Comparison of ENCODE assay signal across 25 mouse cellular contexts in the genomic region with DNA sequence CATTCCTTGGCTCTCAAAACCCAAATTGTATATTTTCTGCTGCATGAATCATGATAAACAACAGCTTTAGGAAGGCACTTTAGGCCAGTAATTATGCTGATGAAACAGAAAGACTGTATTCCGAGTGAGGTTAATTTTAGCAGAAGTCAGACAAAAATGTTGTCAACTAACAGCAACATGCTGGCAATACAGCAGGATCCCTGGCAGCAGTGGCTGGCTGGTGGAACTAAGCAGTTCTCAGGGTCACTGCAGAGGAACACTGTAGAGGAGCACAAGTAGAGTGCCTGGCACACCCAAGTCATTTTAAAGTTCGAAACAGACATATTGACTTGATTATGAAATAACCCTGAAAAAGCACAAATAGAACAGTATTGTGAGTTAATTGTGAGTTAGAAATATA. TPM values are rescaled to one million over a fixed set of nuclear protein-coding genes. Genes with fewer than 3 reads are reported as not detected.
DNase-seq lines count a peak whose midpoint lies in the region; ATAC-seq and TF ChIP-seq lines count a peak whose summit lies in the region.
"Had no signal": no experiment of that assay in that cellular context is flagged by ENCODE, and none has a peak within 500 bp of the region (broad histone marks: within the 10 kb centered on the region; RNA-seq: fewer than 3 reads in every experiment).

No protein-coding gene starts in this region.

- H3K4me2 ChIP-seq in lung, embryonic 14.5 days, result no peak overlapping the region
- H3K4me2 ChIP-seq in forebrain, embryonic 12.5 days, result no peak overlapping the region
- H3K4me2 ChIP-seq: embryonic facial prominence, embryonic 15.5 days; heart, embryonic 11.5 days; hindbrain, embryonic 14.5 days; liver, embryonic 15.5 days had no signal

- H3K9ac ChIP-seq in lung, embryonic 14.5 days, result no peak overlapping the region
- H3K9ac ChIP-seq in forebrain, embryonic 12.5 days, result no peak overlapping the region
- H3K9ac ChIP-seq: embryonic facial prominence, embryonic 15.5 days; hindbrain, embryonic 14.5 days; liver, embryonic 15.5 days had no signal

- DNase-seq in lung, embryonic 14.5 days, result peak; percentile 37
- DNase-seq in lung, adult 2 months, result no peak
- DNase-seq in brain, adult 2 months (ENCODE audit: low read depth, low spot score), result peak; percentile 95
- peak; percentile 74 to 86 for DNase-seq in cerebellum, adult 18-20 months
- peak; percentile 74 to 77 for DNase-seq in cerebellum, postnatal 36 days
- no peak for DNase-seq in gastrocnemius, postnatal 4 days (ENCODE audit: low spot score in 2 of 2)
- DNase-seq in yolk sac, embryonic 10.5 days (ENCODE audit: low spot score), result no peak
- DNase-seq: adrenal gland, postnatal 10 days; embryo, embryonic 11 days; heart, postnatal 14 days; right cerebral cortex, postnatal 25 days; thymus, postnatal 36 days had no signal

- no peak for TF ChIP-seq POLR2A in lung, adult 2 months (IDR thresholded peaks at IDR 0.05; ENCODE audit: borderline replicate concordance, extremely low read depth, low read depth, low read length)

- H3K27me3 ChIP-seq in lung, embryonic 14.5 days (ENCODE audit: insufficient read depth, low read length), result no peaks in the 10 kb centered on the region
- H3K27me3 ChIP-seq in forebrain, embryonic 12.5 days, result no peaks in the 10 kb centered on the region
- H3K27me3 ChIP-seq: embryonic facial prominence, embryonic 15.5 days; liver, embryonic 15.5 days had no signal

- no peak for ATAC-seq in lung, embryonic 14.5 days (ENCODE audit: insufficient read depth)
- no peak for ATAC-seq in forebrain, embryonic 12.5 days (ENCODE audit: low FRiP score)
- ATAC-seq: intestine, embryonic 16.5 days had no signal

- no peak for TF ChIP-seq CTCF in lung, embryonic 14.5 days (IDR thresholded peaks at IDR 0.05; ENCODE audit: low read depth)
- TF ChIP-seq CTCF in lung, adult 2 months (IDR thresholded peaks at IDR 0.05; ENCODE audit: insufficient read depth, low read length), result no peak

- no peaks in the 10 kb centered on the region for H3K4me1 ChIP-seq in lung, embryonic 14.5 days (ENCODE audit: insufficient read depth)
- H3K4me1 ChIP-seq in lung, adult 2 months (ENCODE audit: control insufficient read depth, insufficient read depth, low read length), result no peaks in the 10 kb centered on the region
- H3K4me1 ChIP-seq in forebrain, embryonic 12.5 days, result no peaks in the 10 kb centered on the region
- H3K4me1 ChIP-seq: embryonic facial prominence, embryonic 15.5 days; forebrain, embryonic 10.5 days; liver, embryonic 15.5 days had no signal

- 76% methylated on average over 2 of the region's 2 CpGs for WGBS in lung, embryonic 14.5 days
- WGBS in lung, adult 2 months, result 73% methylated on average over 2 of the region's 2 CpGs
- 87% methylated on average over 2 of the region's 2 CpGs for WGBS in forebrain, embryonic 12.5 days

- H3K27ac ChIP-seq in lung, embryonic 14.5 days (ENCODE audit: low read depth), result no peak overlapping the region
- no peak overlapping the region for H3K27ac ChIP-seq in forebrain, embryonic 12.5 days
- H3K27ac ChIP-seq: embryonic facial prominence, embryonic 15.5 days; forebrain, embryonic 10.5 days; hindbrain, embryonic 14.5 days; liver, embryonic 15.5 days had no signal

- H3K9me3 ChIP-seq in lung, embryonic 14.5 days (ENCODE audit: low read depth, low read length), result no peaks in the 10 kb centered on the region
- 0 out of 2 replicates have a peak, but pooled peaks cover 2% of the 10 kb centered on the region for H3K9me3 ChIP-seq in forebrain, embryonic 12.5 days
- H3K9me3 ChIP-seq: embryonic facial prominence, embryonic 15.5 days; forebrain, embryonic 10.5 days; liver, embryonic 15.5 days had no signal

- H3K4me3 ChIP-seq in lung, embryonic 14.5 days (ENCODE audit: low read depth, low read length), result no peak overlapping the region
- H3K4me3 ChIP-seq in lung, adult 2 months (replicated peaks; ENCODE audit: extremely low read depth, low read depth, low read length), result no peak overlapping the region
- H3K4me3 ChIP-seq in forebrain, embryonic 12.5 days (replicated peaks), result no peak overlapping the region
- H3K4me3 ChIP-seq: embryonic facial prominence, embryonic 15.5 days; forebrain, embryonic 10.5 days; liver, embryonic 15.5 days had no signal

- no peaks in the 10 kb centered on the region for H3K36me3 ChIP-seq in lung, embryonic 14.5 days (ENCODE audit: insufficient read depth)
- no peaks in the 10 kb centered on the region for H3K36me3 ChIP-seq in forebrain, embryonic 12.5 days (replicated peaks)
- H3K36me3 ChIP-seq: embryonic facial prominence, embryonic 15.5 days; forebrain, embryonic 10.5 days; liver, embryonic 15.5 days had no signal

RNA-seq across cellular contexts. Expression of a gene that starts 2.8 kb away (rescaled TPM):
- not detected in 2 replicates for polyA plus RNA-seq in lung, embryonic 14.5 days (2014; fragmentation: Nextera tagmentation; extraction: Ambion mirVana)
- 0.20 and 0.93 TPM in 2 replicates for polyA plus RNA-seq in lung, adult 2 months (2012; rRNA removed)
- total RNA-seq in gastrocnemius, postnatal 4 days (2021), result under 1 TPM; 0.10 to 0.42 TPM
- 0.29 and 0.41 TPM in 2 replicates for polyA plus RNA-seq in forebrain, embryonic 12.5 days (2016; fragmentation: Nextera tagmentation; extraction: Ambion mirVana)
- total RNA-seq: adrenal gland, postnatal 10 days; heart, postnatal 14 days; left cerebral cortex, postnatal 14 days; megakaryocyte-erythroid progenitor cell, adult 5-6 weeks; MEL; midbrain, postnatal 0 days had no signal
- polyA plus RNA-seq: forebrain, embryonic 10.5 days; heart, embryonic 11.5 days; intestine, embryonic 16.5 days; kidney, embryonic 16.5 days; limb, embryonic 14.5 days; liver, embryonic 15.5 days had no signal

Comparison
In these comparisons a context has a peak if more than half of its experiments do, and no peak if none do; other contexts are left out.
1. DNase-seq: peak in lung, embryonic 14.5 days (single experiment), brain, adult 2 months (single experiment), cerebellum, adult 18-20 months (2 of 2) and cerebellum, postnatal 36 days (2 of 2); none in lung, adult 2 months (single experiment), gastrocnemius, postnatal 4 days (0 of 2) and yolk sac, embryonic 10.5 days (single experiment).